Mouse (Mus musculus) embryo, embryonic 9.5 days (tissue): Measurements from ENCODE around the gene Rab40c.

Source experiments
- DNase-seq: peaks from one replicate; pipeline ENCODE4 v3.0.0-alpha.2; 2017; ENCODE audit errors: extremely low spot score

Rab40c gene

GRCm38 (mm10) chr17:25919144-25919785 lies at the start of gene Rab40c:
Rab40c (minus strand) TSS chr17:25919727.
- no peak for DNase-seq

GRCm38 (mm10) chr17:25968176-25968575 lies 48.6 kb upstream of the Rab40c start:
- no peak for DNase-seq

- no peak for DNase-seq
Measured at GRCm38 (mm10) chr17:25967652-25968051, 48.1 kb upstream of the Rab40c start.

GRCm38 (mm10) chr17:25964271-25964670 lies 44.7 kb upstream of the Rab40c start:
- DNase-seq: no peak

GRCm38 (mm10) chr17:25962413-25962905 lies 42.9 kb upstream of the Rab40c start:
- no peak for DNase-seq

- no peak for DNase-seq
Measured at GRCm38 (mm10) chr17:25961566-25961965, 42.0 kb upstream of the Rab40c start.

- DNase-seq: no peak
Measured at GRCm38 (mm10) chr17:25959630-25960467, 40.3 kb upstream of the Rab40c start.

GRCm38 (mm10) chr17:25958771-25959494 lies 39.4 kb upstream of the Rab40c start:
- no peak for DNase-seq

GRCm38 (mm10) chr17:25957586-25958051 lies 38.1 kb upstream of the Rab40c start:
- DNase-seq: no peak

GRCm38 (mm10) chr17:25956631-25957030 lies 37.1 kb upstream of the Rab40c start:
- no peak for DNase-seq

GRCm38 (mm10) chr17:25956201-25956600 lies 36.7 kb upstream of the Rab40c start:
- no peak for DNase-seq

GRCm38 (mm10) chr17:25955736-25956135 lies 36.2 kb upstream of the Rab40c start:
- no peak for DNase-seq

- DNase-seq: no peak
Measured at GRCm38 (mm10) chr17:25954671-25955070, 35.1 kb upstream of the Rab40c start.

GRCm38 (mm10) chr17:25953161-25953560 lies 33.6 kb upstream of the Rab40c start:
- no peak for DNase-seq

GRCm38 (mm10) chr17:25951803-25952623 lies 32.5 kb upstream of the Rab40c start, which contains the start of gene A930017K11Rik:
A930017K11Rik (minus strand) TSS chr17:25952565.
- no peak for DNase-seq

GRCm38 (mm10) chr17:25951225-25951802 lies 31.8 kb upstream of the Rab40c start:
- DNase-seq: peak; percentile 47

GRCm38 (mm10) chr17:25950706-25951105 lies 31.2 kb upstream of the Rab40c start:
- DNase-seq: no peak

GRCm38 (mm10) chr17:25949981-25950380 lies 30.5 kb upstream of the Rab40c start:
- DNase-seq: no peak

GRCm38 (mm10) chr17:25948051-25948450 lies 28.5 kb upstream of the Rab40c start:
- no peak for DNase-seq

GRCm38 (mm10) chr17:25947576-25947975 lies 28.0 kb upstream of the Rab40c start:
- no peak for DNase-seq

GRCm38 (mm10) chr17:25946891-25947290 lies 27.4 kb upstream of the Rab40c start:
- no peak for DNase-seq
